Mouse (Mus musculus) ovary, postnatal 10 days (tissue): ENCODE measurements at regions not wholly inside any gene's neighbourhood (a gene's known extent, or its start where the extent isn't known, plus 50 kb on each side); places are given as distances from the start of the nearest gene placed in this dataset.

Source experiments
- DNase-seq: peaks from one replicate; pipeline ENCODE4 v3.0.0; 2022; ENCODE audit warnings: low spot score

DNA sequence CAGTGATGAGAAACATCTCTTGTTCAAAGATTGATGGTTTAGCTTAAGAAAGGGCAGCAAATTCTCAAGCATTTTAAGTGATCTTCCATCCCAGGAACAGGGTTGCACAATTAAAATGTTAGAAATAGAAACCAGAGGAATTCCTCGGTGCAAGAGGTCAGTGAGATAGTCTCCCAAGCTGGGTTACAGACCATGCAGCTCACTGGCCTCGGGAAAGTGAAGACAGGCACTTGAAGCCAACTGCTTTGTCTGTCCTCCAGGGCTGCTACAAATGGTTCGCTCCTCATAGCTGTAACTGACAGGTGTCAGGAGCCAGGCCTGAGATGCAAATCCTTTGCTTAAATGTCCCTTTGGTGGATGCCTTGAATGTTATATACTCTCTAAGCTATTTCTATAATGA, 306.2 kb upstream of the Jag1 start:
- no peak for DNase-seq

DNA sequence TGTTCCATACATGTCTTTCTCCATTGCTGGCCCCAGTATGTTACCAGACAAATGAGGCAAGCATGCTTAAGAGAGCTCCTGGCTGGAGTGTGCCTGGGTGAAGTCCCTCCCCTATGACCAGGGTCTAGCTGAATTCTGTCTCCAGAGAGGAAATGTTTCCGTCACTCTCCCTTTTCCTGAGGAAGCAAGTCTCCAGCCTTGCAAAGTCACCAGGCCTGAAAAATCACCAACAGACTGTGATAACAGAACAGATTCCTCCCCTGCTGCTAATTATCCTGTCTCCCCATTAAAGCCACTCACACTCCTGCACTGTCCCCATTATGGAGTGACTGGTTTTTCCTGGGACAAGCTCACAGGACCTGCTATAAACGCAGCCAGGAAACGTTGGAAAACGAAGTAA, 303.2 kb upstream of the Jag1 start:
- no peak for DNase-seq

DNA sequence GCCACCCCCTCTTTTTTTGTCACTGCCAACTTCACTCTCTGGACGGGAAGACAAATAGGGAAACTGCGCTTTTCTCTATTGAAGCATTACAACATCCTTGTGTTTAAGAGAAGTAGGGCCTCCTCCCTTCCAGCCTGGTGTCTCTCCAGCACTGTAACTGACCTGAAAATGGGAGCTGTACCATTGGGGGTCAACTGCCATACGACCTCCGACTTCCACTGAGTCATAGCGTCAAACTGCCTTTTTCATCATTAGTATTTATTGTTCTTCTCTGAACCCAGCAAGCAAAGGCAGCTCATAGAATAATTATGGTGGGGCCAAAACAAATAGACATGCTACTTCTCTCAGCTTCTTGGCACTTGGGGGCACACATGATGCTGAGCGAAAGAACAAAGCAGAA, 301.2 kb upstream of the Jag1 start:
- no peak for DNase-seq

DNA sequence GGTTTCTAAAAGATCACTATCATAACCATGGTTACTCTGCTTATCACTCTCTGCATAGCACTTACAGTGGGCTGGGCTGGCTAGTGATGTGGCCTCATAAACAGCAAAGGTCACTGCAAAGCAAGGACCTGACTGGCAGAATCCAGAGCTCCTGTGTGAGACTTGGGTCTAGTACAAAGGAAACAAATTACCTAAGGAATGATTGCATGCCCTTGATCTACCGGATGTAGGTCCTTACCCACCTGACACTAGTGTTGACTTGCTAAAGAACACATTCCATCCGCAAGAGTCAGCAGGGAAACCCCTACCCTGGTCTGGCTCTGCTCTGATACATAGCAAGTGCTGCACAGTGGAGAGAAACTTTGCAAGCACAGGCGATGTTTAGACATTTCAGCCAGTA, 297.0 kb upstream of the Jag1 start:
- no peak for DNase-seq

DNA sequence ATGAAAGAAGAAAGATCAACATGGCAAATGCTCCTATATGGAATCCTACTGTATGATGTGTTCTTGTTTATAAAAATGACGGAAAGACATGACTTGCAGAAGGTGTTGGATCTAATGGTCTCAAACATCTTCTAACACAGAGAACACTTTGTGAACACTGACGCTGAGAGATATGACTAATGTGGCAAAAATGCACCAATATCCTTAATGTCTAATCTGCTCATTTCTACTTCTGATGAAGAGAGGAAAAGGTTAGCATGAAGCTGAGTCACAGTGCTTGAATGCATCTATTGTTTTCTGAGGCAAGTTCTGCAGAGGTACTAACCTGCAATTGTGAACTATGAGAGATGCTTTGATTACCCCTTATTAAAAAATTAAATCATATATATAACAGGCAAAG, 293.2 kb upstream of the Jag1 start:
- DNase-seq: no peak

DNA sequence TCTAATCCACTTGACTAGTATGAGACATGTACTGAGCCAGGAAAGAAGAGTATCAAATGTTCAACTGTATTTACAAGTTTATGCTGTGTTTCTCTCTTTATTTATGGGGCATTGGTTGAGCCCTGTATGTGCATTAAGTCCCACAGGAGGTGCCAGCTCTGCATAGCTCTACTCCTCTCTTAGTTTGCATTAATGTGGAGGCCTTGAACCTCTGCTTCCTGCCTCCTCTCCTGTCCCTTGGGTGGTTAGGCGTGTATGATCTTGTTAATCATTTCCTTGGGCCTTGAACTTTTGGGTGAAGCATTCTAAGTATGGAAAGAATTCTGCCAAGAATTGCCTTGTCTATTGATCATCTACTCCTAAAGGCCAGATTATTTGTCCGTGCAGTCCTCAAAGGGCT, 291.9 kb upstream of the Jag1 start:
- DNase-seq: no peak

DNA sequence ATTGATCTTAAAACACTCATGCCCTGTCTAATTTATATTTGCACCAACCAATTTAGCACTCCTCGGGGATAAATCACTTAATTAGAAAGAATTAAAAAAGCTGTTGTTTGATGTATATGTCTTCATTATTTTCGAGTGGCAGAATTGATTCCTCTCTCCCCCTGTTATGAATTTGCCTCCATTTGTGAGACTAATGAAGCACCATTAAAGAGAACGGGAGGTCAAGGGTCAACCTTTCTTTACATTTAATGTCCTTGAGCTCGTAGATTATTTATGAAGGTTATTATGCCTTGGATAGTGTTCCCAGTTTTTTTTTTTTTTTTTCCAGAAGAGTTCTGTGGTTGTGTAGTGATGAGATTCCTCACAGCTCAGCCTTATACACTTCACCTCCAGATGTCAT, 277.0 kb upstream of the Jag1 start:
- DNase-seq: no peak

DNA sequence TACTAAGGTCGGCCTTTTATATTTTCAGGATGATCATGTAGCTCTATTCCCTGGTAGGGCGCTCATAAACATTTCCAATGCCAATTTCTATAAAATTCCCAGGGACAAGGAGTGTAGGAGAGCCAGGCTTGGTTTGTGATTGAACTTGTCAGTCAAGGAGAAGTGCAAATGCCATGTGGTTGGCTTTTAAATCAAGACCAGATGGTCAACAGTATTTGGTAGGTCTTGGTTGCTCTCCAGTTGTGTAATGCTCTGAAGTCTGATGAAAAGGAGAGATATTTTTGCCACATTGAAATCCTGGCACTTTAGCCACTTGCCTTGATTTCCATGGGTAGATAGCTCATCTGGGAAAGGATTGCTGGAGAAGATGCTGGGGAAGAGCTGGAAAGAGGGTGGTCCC, 263.4 kb upstream of the Jag1 start:
- DNase-seq: no peak

DNA sequence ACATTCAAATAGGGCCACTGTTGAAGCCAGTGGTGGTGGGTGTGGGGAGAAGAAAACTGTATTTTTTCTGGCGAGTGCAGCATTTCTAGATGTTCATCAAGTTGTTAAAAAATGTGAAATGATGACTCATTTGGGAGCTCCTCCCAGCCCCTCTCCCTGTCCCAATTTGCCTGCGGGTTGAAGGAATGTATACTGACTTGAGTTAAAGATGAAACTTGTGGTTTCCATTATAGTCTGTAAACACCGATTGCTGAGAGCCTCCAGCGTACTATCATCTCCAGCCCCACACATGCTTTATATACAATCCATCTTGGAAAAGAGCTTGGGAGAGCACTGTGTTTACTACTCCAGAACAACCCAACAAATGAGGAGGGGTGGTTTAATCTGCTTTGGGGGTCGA, 258.9 kb upstream of the Jag1 start:
- no peak for DNase-seq

DNA sequence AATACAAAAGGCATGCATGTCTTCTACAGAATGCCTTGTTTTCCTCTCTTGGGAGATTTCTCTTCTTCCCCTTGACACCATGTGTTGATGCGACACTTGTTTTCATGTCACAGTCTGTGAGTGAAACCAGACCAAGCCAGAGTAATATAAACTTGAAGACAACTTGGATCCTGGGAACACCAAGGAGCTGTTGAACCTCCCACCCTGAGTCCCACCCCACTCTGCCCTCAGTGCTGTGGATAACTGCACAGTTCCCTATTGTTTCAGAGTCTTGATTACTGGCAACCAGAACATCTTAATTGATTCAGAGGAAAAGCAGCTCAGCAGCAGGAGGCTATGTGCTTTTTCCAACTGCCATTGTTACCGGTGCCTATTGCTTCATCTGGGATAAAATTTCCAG, 254.6 kb upstream of the Jag1 start:
- no peak for DNase-seq

DNA sequence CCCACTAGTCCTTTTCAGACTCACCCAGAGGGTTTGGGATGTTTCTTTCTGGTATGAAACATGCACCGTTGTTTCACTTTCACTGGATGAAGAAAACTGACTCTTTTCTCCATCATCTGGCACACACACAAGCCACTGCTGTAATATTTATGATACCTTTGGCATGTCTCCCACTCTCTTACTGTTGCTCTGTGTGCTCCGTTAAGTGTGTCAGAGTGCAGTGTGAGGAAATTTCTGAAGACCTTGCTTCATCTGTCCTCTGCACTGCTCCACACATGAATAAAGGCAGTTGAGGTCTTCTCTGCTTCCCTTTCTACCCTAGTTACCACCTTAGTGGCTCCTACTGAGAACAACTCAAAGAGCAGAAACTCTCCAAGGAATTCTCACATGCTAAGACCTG, 246.6 kb upstream of the Jag1 start:
- no peak for DNase-seq

DNA sequence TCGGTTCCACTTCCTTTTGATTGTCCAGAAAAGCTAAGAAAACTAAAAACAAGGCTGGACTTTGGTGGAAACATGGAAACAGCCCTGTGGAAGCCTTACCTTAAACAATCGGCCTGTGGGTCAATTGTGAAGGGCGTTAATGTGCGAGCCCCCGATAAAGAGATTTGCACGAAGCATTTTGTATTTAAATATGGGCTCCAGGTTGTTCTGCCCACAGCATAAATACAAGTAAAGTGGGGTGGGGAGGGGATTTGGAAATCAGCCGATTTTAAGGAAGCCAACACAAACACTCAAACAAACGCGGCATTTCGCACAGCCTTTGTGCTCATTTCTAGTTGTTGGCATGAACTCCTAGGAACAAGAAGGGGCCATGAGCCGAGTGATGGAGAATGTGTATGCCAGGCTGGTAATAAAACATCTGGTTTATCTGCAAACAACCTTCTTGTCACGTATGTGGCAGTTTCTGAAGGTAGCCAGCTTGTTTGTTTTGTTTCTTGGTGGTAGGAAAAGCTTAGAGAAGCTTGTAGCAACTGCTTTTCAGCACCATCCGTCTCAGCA, 240.8 kb upstream of the Jag1 start:
- DNase-seq: no peak

DNA sequence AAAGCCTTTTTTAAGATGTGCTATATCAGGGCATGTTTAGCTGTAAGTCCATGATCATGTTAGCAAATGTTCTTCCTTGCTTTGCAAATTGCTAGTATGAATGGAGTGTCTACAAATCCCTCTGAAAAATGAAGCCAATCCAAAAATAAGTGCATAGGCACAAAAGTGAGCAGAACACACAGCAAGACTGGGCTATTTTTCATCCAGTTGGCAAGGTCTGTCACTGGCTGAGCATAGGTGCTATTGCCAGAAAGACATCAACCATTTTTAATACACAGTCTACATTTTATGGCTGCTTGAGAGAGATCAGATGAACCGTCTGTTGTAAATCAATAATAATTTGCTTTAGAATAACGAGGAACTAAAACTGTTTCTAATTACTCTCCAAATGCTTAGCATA, 227.3 kb upstream of the Jag1 start:
- DNase-seq: no peak

DNA sequence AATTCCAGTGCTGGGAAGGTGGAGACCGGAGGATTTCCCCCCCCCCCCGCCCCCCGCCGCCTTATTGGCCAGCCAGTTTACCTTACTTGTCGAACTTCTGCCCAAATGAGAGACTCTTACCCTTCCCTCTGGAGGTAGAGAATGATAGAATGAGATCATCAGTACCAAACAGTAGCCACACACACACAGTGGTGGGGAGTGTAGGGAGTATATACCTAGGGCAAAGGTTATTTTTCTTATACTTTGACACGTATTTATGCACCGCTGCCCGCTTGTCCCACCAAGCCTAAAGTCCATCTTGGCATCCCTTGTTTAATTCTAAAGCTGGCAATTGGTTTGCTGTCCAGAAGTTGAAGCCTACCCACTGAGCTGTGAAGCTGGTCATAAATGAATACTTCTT, 213.6 kb upstream of the Jag1 start:
- no peak for DNase-seq

DNA sequence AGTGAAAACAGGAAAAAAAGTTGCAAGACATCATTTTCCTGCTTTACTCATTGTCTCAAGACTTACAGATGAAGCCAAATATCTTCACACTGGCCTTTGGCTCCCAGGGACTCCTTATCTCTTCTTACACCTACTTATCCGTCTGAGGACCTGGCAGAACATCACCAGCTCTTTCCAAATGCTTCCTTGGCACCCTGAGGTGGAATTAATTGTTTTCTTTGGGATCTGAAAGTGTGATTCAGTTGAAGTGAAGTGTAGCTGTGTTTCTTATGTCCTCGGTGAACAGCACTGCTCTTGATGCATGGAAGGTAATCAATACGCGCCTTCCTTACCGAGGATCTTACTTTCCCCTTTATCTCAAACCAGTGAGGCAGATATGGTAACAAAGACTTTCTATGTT, 207.0 kb upstream of the Jag1 start:
- no peak for DNase-seq

DNA sequence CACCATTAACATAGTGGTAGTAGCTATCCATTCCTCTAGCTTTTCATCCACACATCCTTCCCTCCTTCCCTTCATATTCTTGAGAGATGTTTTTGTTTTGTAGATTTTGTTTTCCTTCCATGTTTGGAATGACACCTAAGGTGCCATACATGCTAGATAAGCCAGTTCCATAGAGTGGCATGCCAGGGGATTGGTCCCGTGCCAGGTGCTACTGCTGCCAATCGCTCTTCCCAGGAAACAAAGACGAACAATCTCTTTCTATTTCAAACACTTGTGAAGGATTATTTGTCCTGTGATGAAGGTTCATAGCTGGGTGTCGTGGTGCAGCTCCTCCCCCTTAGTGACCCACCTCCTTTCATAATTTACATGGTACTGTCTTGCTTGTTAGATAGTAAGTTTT, 194.1 kb upstream of the Jag1 start:
- no peak for DNase-seq

DNA sequence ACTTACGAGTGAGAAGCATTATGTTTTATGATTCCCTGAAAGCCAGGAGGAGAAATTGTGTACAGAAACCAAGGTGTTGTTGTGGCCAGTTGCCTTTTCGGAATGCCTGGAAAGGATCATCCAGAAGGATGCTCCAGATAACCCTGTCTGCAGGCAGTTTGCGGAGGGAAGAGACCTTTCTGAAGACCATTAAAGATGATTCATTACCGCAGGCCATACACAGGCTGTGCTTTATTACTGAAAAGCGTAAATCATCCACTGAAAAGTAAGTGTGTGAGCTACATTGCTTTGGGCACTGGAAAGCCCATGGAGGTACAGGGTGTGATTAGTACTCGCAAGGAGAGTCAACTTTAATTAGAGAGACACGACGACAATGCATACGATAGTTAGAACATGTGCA, 191.7 kb upstream of the Jag1 start:
- DNase-seq: no peak

DNA sequence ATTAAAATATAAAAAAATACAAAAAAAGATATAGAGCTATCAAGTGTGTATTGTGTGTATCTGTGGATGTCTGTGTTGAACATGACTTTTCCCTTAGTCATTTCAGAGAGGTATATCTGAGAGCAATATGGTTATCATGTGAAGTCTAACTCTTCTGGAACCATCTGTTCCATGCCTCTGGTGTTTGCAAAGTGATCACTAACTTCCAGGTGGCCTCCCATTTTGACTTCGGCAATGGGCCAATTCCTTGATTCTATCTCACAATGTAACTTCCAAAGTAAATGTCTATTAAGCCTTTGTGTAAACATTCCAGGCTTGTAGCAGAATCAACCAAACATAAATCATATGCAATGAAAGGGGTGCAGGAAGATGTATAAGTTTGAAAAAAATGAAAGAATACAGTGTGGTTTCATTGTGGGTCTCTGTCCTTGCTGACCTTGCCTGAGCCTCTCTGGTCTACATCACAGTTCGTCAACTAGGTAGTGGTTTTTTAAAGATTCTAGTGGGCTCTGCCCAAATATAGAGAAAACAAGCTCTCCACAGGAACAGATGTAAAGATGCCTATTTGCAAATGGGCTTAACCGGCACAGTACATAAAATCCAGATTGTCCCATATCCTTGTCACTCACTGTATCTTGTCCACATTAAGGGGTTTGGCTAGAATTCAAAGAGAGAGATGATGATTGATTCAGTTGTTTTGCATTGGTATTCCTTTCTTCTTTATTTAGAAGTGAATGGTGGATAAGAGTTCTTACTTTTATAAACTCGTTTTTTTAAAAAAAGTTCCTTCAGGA, 185.2 kb upstream of the Jag1 start:
- no peak for DNase-seq

DNA sequence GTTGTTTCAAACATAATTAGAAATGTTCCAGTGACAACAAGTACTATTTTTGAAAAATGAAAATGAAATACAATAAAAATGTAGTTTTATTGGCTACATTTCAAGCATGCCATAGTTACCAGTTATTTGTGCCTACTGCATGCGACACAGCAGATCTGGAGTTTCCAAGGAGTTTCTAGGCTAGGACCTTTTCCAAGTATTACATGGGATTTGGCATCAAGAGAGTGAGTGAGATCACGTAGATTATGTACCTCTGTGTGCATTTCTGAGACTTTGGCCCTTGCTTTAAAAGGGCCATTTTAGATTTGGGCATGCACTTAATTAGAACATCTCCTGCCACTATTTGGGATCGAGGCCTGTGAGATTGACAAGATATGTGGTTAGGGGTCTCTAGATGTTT, 172.8 kb upstream of the Jag1 start:
- no peak for DNase-seq

DNA sequence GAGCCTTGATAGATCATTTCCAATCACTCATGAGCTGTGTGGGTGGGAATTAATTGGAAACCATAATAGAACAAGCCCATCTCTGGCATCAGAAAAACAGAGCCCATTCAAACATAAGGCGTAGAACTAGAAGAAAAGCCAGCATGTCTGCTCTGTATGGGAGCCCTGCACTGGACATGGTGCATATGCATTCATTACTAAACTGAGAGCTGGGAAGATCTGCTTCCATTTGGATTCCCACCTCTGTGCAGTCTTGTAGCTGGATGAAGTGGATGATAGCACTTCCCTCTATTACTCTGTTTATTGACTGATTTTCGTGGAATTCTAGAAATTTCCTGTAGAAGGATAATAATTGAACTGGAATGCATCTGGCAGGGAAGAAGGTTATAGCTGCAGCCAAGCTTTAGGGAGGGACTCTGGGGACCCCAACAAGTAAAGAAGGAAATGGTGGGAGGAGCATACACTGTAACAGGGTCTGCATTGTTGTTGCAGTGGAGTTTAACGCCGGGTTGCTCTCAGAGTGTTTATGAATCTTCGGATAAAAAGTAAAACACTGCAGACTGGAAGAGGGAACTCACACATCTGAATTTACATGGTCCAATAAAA, 155.2 kb upstream of the Jag1 start:
- DNase-seq: no peak

DNA sequence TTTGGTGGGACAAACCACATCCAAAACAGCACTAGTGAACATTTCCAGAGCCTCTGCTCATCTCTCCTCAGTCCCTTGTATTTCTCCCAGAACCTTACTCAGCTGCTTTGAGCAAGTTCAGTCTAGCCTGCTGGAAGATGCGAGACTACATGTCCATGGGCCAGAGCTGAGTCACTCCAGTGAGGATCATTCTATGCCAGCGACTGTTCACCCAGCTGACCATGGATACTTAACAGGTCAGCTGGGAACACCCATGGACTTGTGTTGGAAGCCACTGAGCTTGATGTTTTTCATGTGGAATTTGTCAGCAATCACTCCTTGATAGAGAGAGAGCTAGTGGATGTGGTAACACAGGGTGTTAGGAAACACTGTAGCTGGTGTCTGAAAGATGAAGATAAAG, 146.5 kb upstream of the Jag1 start:
- DNase-seq: no peak

DNA sequence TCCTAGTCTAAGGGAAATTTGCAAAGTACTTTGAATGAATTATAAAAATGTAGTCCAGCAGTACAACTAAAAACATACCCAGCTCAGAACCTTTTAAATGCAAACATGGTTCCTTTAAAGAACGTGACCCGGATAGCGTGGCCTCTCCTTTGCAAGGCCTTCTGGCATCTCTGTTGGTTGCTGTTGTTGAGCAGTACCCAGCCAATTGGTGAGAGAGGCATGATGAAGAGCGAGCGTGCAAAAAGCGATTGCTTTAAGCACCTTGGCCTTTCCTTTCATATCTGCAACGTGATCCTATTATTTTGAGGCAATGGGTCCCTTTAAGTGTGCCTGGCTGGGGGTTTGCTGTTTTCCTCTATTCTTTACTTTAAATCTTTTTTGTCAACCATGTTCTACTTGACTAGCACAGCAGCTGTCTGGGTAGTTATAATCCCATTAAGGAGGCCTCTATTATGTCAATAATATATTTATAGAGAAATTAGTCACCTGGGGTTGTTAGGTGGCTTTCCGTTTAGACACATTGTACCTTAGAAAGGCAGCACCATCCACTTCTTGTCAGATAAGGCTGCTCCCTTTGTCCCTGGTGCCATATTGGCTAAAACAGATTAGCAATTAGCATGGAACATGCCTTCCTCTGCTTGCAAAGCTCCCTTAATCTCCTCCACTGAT, 141.5 kb upstream of the Jag1 start:
- DNase-seq: no peak

DNA sequence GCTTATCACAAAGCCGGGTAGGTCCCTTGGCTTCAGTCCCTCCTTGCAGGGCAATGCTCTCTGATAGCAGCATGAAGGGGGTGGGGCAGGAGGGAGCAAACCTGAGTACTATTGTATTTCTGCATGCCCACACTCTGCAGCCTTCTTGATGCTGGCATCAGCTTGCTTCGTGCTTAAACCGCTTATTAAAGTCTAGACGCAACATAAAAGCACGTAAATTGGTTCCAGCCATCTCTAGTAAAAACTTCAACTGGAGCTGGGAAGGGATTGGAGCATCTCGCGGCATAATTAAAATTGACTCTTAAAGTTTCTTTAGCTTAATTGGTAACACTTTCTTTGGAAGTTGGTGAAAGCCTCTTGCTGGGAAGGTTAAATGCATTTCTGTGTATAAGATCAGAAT, 131.5 kb upstream of the Jag1 start:
- no peak for DNase-seq
